21 mouse cellular contexts compared by ENCODE assay signal in genomic region chr10:61832713-61833112, GRCm38 (mm10). TPM values are rescaled to one million over a fixed set of nuclear protein-coding genes. Genes with fewer than 3 reads are reported as not detected.
A peak's percentile ranks its signal among the peaks of the same experiment; 100 is the strongest.
DNase-seq lines count a peak whose midpoint lies in the region; ATAC-seq and TF ChIP-seq lines count a peak whose summit lies in the region.
"Had no signal": no experiment of that assay in that cellular context is flagged by ENCODE, and none has a peak within 500 bp of the region (broad histone marks: within the 10 kb centered on the region; RNA-seq: fewer than 3 reads in every experiment).

No protein-coding gene starts in this region.

- H3K79me2 ChIP-seq in heart, adult 2 months (replicated peaks; ENCODE audit: control insufficient read depth, insufficient read depth, low read length) = no peaks in the 10 kb centered on the region

- no peak overlapping the region for H3K9ac ChIP-seq in heart, embryonic 12.5 days
- H3K9ac ChIP-seq in heart, adult 2 months (ENCODE audit: low read depth, low read length) = no peak overlapping the region
- H3K9ac ChIP-seq: intestine, embryonic 15.5 days; liver, embryonic 13.5 days; midbrain, embryonic 15.5 days; neural tube, embryonic 13.5 days had no signal

- WGBS in heart, embryonic 12.5 days = 65% methylated on average over 11 of the region's 11 CpGs
- WGBS in heart, adult 2 months = 63% methylated on average over 11 of the region's 11 CpGs
- WGBS in lung, adult 2 months = 68% methylated on average over 11 of the region's 11 CpGs

- no peak for TF ChIP-seq POLR2A in heart, adult 2 months (IDR thresholded peaks at IDR 0.05; ENCODE audit: insufficient read depth, low read depth, low read length)
- TF ChIP-seq POLR2A in lung, adult 2 months (IDR thresholded peaks at IDR 0.05; ENCODE audit: borderline replicate concordance, extremely low read depth, low read depth, low read length) = no peak

- no peaks in the 10 kb centered on the region; the same call in 1 of the 2 replicates for H3K9me3 ChIP-seq in heart, embryonic 12.5 days (replicated peaks)
- H3K9me3 ChIP-seq: hindbrain, embryonic 10.5 days; intestine, embryonic 15.5 days; liver, embryonic 13.5 days; midbrain, embryonic 15.5 days; neural tube, embryonic 13.5 days had no signal

- no peaks in the 10 kb centered on the region; the same call in 1 of the 2 replicates for H3K27me3 ChIP-seq in heart, embryonic 12.5 days (replicated peaks)
- H3K27me3 ChIP-seq in heart, adult 2 months (ENCODE audit: control insufficient read depth, insufficient read depth, low read length) = no peaks in the 10 kb centered on the region
- H3K27me3 ChIP-seq: intestine, embryonic 15.5 days; liver, embryonic 13.5 days; midbrain, embryonic 15.5 days; neural tube, embryonic 13.5 days had no signal

- intact Hi-C loops in heart, adult 2 months (cut with DNase I) = no loop called here

- 0 out of 2 replicates have a peak, but pooled peaks have one; percentile 45 for ATAC-seq in heart, embryonic 12.5 days (ENCODE audit: insufficient number of reproducible peaks, low FRiP score)
- ATAC-seq: hindbrain, embryonic 16.5 days; intestine, embryonic 15.5 days; midbrain, embryonic 15.5 days had no signal

- H3K27ac ChIP-seq in heart, embryonic 12.5 days (ENCODE audit: poor library complexity, severe bottlenecking) = no peak overlapping the region
- H3K27ac ChIP-seq in heart, adult 2 months = no peak overlapping the region
- H3K27ac ChIP-seq: hindbrain, embryonic 10.5 days; intestine, embryonic 15.5 days; layer of hippocampus, adult 2 months; liver, embryonic 13.5 days; macrophage; midbrain, embryonic 15.5 days; neural tube, embryonic 13.5 days had no signal

- TF ChIP-seq CTCF in heart, adult 2 months (IDR thresholded peaks at IDR 0.05) = no peak
- TF ChIP-seq CTCF in lung, adult 2 months (IDR thresholded peaks at IDR 0.05; ENCODE audit: insufficient read depth, low read length) = no peak

- H3K36me3 ChIP-seq in heart, embryonic 12.5 days = no peaks in the 10 kb centered on the region
- no peaks in the 10 kb centered on the region for H3K36me3 ChIP-seq in heart, adult 2 months (ENCODE audit: control insufficient read depth, insufficient read depth, low read length)
- H3K36me3 ChIP-seq: hindbrain, embryonic 10.5 days; intestine, embryonic 15.5 days; liver, embryonic 13.5 days; midbrain, embryonic 15.5 days; neural tube, embryonic 13.5 days had no signal

- 0 out of 2 replicates have a peak, but pooled peaks cover 3% of the 10 kb centered on the region for H3K4me1 ChIP-seq in heart, embryonic 12.5 days (replicated peaks)
- H3K4me1 ChIP-seq in heart, adult 2 months (ENCODE audit: control insufficient read depth, insufficient read depth, low read length) = no peaks in the 10 kb centered on the region
- no peaks in the 10 kb centered on the region for H3K4me1 ChIP-seq in lung, adult 2 months (ENCODE audit: control insufficient read depth, insufficient read depth, low read length)
- H3K4me1 ChIP-seq: liver, embryonic 13.5 days; midbrain, embryonic 15.5 days; neural tube, embryonic 13.5 days had no signal

- H3K4me3 ChIP-seq in heart, embryonic 12.5 days = no peak overlapping the region
- H3K4me3 ChIP-seq in heart, adult 2 months = no peak overlapping the region
- H3K4me3 ChIP-seq in lung, adult 2 months (replicated peaks; ENCODE audit: extremely low read depth, low read depth, low read length) = no peak overlapping the region
- H3K4me3 ChIP-seq: hindbrain, embryonic 10.5 days; intestine, embryonic 15.5 days; layer of hippocampus, adult 2 months; liver, embryonic 13.5 days; midbrain, embryonic 15.5 days; neural tube, embryonic 13.5 days had no signal

- peak; percentile 18 to 39 for DNase-seq in adrenal gland, adult (ENCODE audit: inconsistent age in 2 of 2, low spot score in 1 of 2)
- no peak for DNase-seq in adrenal gland, adult 8-10 months
- DNase-seq in heart, adult 2 months = no peak
- peak; percentile 55 for DNase-seq in lung, postnatal 10 days
- DNase-seq in lung, adult 2 months = no peak
- peak; percentile 73 for DNase-seq in testis, postnatal 10 days (ENCODE audit: low spot score)
- no peak for DNase-seq in thymus, adult 18-20 months
- DNase-seq: gastrocnemius, postnatal 25 days; kidney, adult 8-10 months; kidney, postnatal 10 days; layer of hippocampus, postnatal 36 days; liver, embryonic 13.5 days; thymus, postnatal 36 days had no signal

- TF ChIP-seq EP300 in heart, adult 2 months (IDR thresholded peaks at IDR 0.05; ENCODE audit: insufficient read depth, low read depth, low read length) = no peak

- H3K4me2 ChIP-seq in heart, embryonic 12.5 days = no peak overlapping the region
- H3K4me2 ChIP-seq: intestine, embryonic 15.5 days; liver, embryonic 13.5 days; midbrain, embryonic 15.5 days; neural tube, embryonic 13.5 days had no signal

RNA-seq across cellular contexts. Expression of gene H2afy2, which starts 48.8 kb away (rescaled TPM):
- 10 to 100 TPM in 2 of 4 experiments, 1 to 10 TPM in 2; 8.5 to 14.8 (median 9.9) TPM for total RNA-seq in adrenal gland, adult 8-10 months (2022)
- 72.7 and 76.0 TPM in 2 replicates for polyA plus RNA-seq in heart, embryonic 12.5 days (2016; fragmentation: Nextera tagmentation; extraction: Ambion mirVana)
- total RNA-seq in heart, adult 2 months (2021) = 1 to 10 TPM; 3.4 to 4.7 TPM
- 4.2 and 4.6 TPM in 2 replicates for polyA plus RNA-seq in heart, adult 2 months (2012; rRNA removed)
- 5.4 and 6.5 TPM in 2 replicates for polyA plus RNA-seq in lung, adult 2 months (2012; rRNA removed)

Comparison
In these comparisons a context has a peak if more than half of its experiments do, and no peak if none do; other contexts are left out.
1. DNase-seq: peak in adrenal gland, adult (2 of 2), lung, postnatal 10 days (single experiment) and testis, postnatal 10 days (single experiment); none in adrenal gland, adult 8-10 months (single experiment), heart, adult 2 months (0 of 2), lung, adult 2 months (single experiment) and thymus, adult 18-20 months (0 of 2).